Mouse (Mus musculus) cortical plate, adult 2 months (tissue): Measurements from ENCODE around the gene 9530003J23Rik.

ENCODE experiments used
- CTCF ChIP-seq: fragments of 200-500 bp; IDR thresholded peaks from 2 replicates; pipeline ENCODE4 v1.5.1; 2011; ENCODE audit warnings: mild to moderate bottlenecking, control low read depth, low read length; ENCODE audit not compliant: insufficient read depth; ENCODE audit errors: extremely low read depth
- POLR2A ChIP-seq: fragments of 200-500 bp; IDR thresholded peaks from 2 replicates; pipeline ENCODE4 v1.6.1; 2011; ENCODE audit warnings: mild to moderate bottlenecking, low read length, control low read depth; ENCODE audit not compliant: insufficient read depth; ENCODE audit errors: extremely low read depth

- TF ChIP-seq CTCF (no peak), POLR2A (no peak)
Observed at GRCm38 (mm10) chr10:117286366-117286970, 48.0 kb upstream of the 9530003J23Rik start.
